Mouse (Mus musculus) cerebellum, adult 11-12 months (tissue): Measurements from ENCODE around the gene Cacna1c.

ENCODE experiments used
- DNase-seq: peaks from one replicate; pipeline ENCODE4 v3.0.0; 2022

Cacna1c gene

GRCm38 (mm10) chr6:119137768-119138167 lies 58.5 kb downstream of the Cacna1c start:
- no peak for DNase-seq

GRCm38 (mm10) chr6:119132863-119133262 lies 63.4 kb downstream of the Cacna1c start:
- DNase-seq: no peak

GRCm38 (mm10) chr6:119132111-119132735 lies 64.0 kb downstream of the Cacna1c start:
- no peak for DNase-seq

- no peak for DNase-seq
These were observed 66.6 kb downstream of the Cacna1c start for GRCm38 (mm10) chr6:119129664-119130063.

- DNase-seq: no peak
These were observed 67.7 kb downstream of the Cacna1c start for GRCm38 (mm10) chr6:119128521-119128920.

GRCm38 (mm10) chr6:119128076-119128475 lies 68.1 kb downstream of the Cacna1c start:
- DNase-seq: no peak

GRCm38 (mm10) chr6:119126991-119127390 lies 69.2 kb downstream of the Cacna1c start:
- DNase-seq: no peak

- no peak for DNase-seq
These were observed 77.8 kb downstream of the Cacna1c start for GRCm38 (mm10) chr6:119118371-119118770.

- no peak for DNase-seq
These were observed 79.9 kb downstream of the Cacna1c start for GRCm38 (mm10) chr6:119116290-119116689.

- no peak for DNase-seq
These were observed 82.9 kb downstream of the Cacna1c start for GRCm38 (mm10) chr6:119113362-119113761.

GRCm38 (mm10) chr6:119110369-119110768 lies 85.8 kb downstream of the Cacna1c start:
- DNase-seq: no peak

GRCm38 (mm10) chr6:119108466-119109394 lies 87.5 kb downstream of the Cacna1c start:
- peak; percentile 73 for DNase-seq

GRCm38 (mm10) chr6:119107856-119108465 lies 88.3 kb downstream of the Cacna1c start:
- peak; percentile 59 for DNase-seq

- DNase-seq: peak; percentile 65
These were observed 88.9 kb downstream of the Cacna1c start for GRCm38 (mm10) chr6:119107140-119107855.

GRCm38 (mm10) chr6:119106726-119107125 lies 89.5 kb downstream of the Cacna1c start:
- DNase-seq: no peak

- peak; percentile 80 for DNase-seq
These were observed 90.3 kb downstream of the Cacna1c start for GRCm38 (mm10) chr6:119105651-119106595.

- peak; percentile 86 for DNase-seq
These were observed 92.0 kb downstream of the Cacna1c start for GRCm38 (mm10) chr6:119104246-119104645.

GRCm38 (mm10) chr6:119102936-119103335 lies 93.3 kb downstream of the Cacna1c start:
- DNase-seq: no peak

- DNase-seq: no peak
These were observed 96.9 kb downstream of the Cacna1c start for GRCm38 (mm10) chr6:119099333-119099732.

GRCm38 (mm10) chr6:119096481-119096880 lies 99.7 kb downstream of the Cacna1c start:
- DNase-seq: no peak

- peak; percentile 59 for DNase-seq
These were observed 101.1 kb downstream of the Cacna1c start for GRCm38 (mm10) chr6:119095081-119095480.

- no peak for DNase-seq
These were observed 107.0 kb downstream of the Cacna1c start for GRCm38 (mm10) chr6:119089173-119089572.
